Mouse (Mus musculus) heart, adult 2 months (tissue): ENCODE results near the gene Smarca5.

Source experiments
- CTCF ChIP-seq: fragments of 200-600 bp; IDR thresholded peaks from 2 replicates; pipeline ENCODE4 v1.8.1; 2022; ENCODE audit warnings: antibody characterized with exemption, mild to moderate bottlenecking, moderate library complexity
- EP300 ChIP-seq: fragments of 200-500 bp; IDR thresholded peaks from 2 replicates; pipeline ENCODE4 v1.6.1; 2011; ENCODE audit warnings: low read depth, low read length, control low read depth; ENCODE audit not compliant: insufficient read depth
- POLR2A ChIP-seq: fragments of 200-500 bp; IDR thresholded peaks from 2 replicates; pipeline ENCODE4 v1.6.1; 2011; ENCODE audit warnings: mild to moderate bottlenecking, low read depth, low read length, control low read depth; ENCODE audit not compliant: insufficient read depth

DNA sequence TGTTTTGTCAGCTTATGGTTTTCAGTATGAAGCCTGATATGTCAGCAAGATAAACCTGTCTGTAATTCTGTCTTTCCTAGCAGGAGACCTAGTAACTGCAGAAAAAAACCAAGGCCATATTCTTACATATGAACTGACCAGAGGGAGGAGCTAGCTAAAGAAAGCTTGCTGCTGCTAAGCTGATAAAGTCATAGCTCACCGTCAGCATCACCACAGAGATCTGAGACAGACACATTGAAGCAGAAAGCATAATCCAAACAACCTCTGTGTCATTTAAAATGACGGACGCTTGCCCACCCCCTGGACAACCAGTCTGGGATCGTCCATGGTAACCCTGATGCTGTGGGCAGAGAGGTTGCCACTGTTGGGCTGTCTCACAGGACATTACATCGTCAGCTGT lies 56.7 kb downstream of the Smarca5 start:
- TF ChIP-seq EP300, result no peak
- no peak for TF ChIP-seq POLR2A
- TF ChIP-seq CTCF, result no peak
